Mouse (Mus musculus): ENCODE data around the gene Upp2. TPM values are rescaled to one million over a fixed set of nuclear protein-coding genes. Genes with fewer than 3 reads are reported as not detected.

Upp2 gene
- polyA plus RNA-seq, 1 experiment from 2014 or later, result 19.0 TPM

GRCm38 (mm10) chr2:58661116-58661515 lies 94.0 kb downstream of the Upp2 start:
- 73% methylated on average over 5 of the region's 5 CpGs for WGBS
- H3K4me2 ChIP-seq, result no peak overlapping the region
- H3K27ac ChIP-seq (replicated peaks), result no peak overlapping the region
- H3K9ac ChIP-seq (replicated peaks), result no peak overlapping the region
- 0 out of 2 replicates have a peak, but pooled peaks cover 3% of the 10 kb centered on the region for H3K4me1 ChIP-seq
- H3K36me3 ChIP-seq, result no peaks in the 10 kb centered on the region
- no peak for ATAC-seq (ENCODE audit: low FRiP score)
- no peaks in the 10 kb centered on the region for H3K27me3 ChIP-seq (replicated peaks)
- H3K4me3 ChIP-seq (replicated peaks), result no peak overlapping the region
- H3K9me3 ChIP-seq (replicated peaks), result no peaks in the 10 kb centered on the region

DNA sequence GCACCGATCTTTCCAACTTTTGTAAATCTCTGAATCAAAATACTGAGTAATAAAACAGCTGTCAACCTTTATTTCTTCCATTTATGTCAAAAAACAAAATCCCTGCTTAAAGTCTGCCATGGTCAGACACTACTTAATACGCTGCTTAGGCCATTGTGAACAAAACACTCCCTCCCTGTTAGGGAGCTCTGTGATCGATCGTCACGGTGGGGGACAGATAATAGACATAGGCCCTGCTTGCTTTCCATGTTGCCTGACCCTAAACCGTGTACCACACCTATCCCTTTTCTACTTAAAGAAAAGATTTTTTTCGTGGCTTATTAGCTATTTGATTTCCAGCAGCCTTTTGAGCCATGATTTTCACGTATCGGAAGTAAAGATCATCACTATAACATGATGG lies 95.6 kb downstream of the Upp2 start:
- no peaks in the 10 kb centered on the region for H3K27me3 ChIP-seq (replicated peaks)
- no peak for ATAC-seq (ENCODE audit: low FRiP score)
- H3K36me3 ChIP-seq, result no peaks in the 10 kb centered on the region
- H3K9ac ChIP-seq (replicated peaks), result no peak overlapping the region
- 0 out of 2 replicates have a peak, but pooled peaks cover 3% of the 10 kb centered on the region for H3K4me1 ChIP-seq
- 61% methylated on average over 9 of the region's 9 CpGs for WGBS
- no peak overlapping the region for H3K4me3 ChIP-seq (replicated peaks)
- H3K27ac ChIP-seq (replicated peaks), result no peak overlapping the region
- no peaks in the 10 kb centered on the region for H3K9me3 ChIP-seq (replicated peaks)
- H3K4me2 ChIP-seq, result no peak overlapping the region

DNA sequence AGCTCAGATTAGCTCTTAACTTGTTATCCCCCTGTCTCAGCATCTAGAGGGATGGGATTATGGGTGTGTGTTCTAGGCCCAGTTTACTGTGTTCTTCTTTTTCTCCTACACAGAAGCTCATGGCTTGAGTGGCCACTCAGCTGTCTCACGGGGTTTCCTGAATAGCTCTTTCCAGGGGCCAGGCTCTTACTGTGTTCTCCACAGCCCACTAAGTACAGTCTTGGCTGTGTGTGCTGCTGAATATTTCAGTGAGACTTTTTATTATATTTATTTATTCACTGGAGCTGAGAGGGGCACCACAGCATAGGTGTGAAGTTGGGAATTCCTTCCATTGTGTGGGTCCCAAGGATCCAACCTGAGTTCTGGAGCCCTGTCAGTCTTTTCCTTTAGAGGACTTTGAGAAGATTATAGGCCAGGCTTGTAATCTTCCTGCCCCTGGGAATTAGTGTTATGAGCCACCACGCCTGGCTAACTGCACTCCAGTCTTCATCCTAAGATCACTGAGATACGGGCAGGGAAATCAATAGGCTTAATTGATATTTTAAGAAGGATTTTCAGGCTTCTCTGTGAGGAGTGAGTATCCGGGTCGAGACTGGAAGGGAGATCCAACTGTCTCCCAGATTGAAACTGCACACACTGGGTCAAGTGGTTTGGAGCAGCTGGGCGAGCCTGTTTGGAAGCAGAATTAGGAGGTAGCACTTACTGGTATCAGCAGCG lies 96.5 kb downstream of the Upp2 start:
- H3K27me3 ChIP-seq (replicated peaks), result no peaks in the 10 kb centered on the region
- no peak overlapping the region for H3K4me3 ChIP-seq (replicated peaks)
- ATAC-seq (ENCODE audit: low FRiP score), result no peak
- no peak overlapping the region for H3K4me2 ChIP-seq
- H3K4me1 ChIP-seq, result 0 out of 2 replicates have a peak, but pooled peaks cover 3% of the 10 kb centered on the region
- H3K36me3 ChIP-seq, result no peaks in the 10 kb centered on the region
- no peak overlapping the region for H3K9ac ChIP-seq (replicated peaks)
- WGBS, result 91% methylated on average over 7 of the region's 7 CpGs
- H3K27ac ChIP-seq (replicated peaks), result no peak overlapping the region
- no peaks in the 10 kb centered on the region for H3K9me3 ChIP-seq (replicated peaks)

DNA sequence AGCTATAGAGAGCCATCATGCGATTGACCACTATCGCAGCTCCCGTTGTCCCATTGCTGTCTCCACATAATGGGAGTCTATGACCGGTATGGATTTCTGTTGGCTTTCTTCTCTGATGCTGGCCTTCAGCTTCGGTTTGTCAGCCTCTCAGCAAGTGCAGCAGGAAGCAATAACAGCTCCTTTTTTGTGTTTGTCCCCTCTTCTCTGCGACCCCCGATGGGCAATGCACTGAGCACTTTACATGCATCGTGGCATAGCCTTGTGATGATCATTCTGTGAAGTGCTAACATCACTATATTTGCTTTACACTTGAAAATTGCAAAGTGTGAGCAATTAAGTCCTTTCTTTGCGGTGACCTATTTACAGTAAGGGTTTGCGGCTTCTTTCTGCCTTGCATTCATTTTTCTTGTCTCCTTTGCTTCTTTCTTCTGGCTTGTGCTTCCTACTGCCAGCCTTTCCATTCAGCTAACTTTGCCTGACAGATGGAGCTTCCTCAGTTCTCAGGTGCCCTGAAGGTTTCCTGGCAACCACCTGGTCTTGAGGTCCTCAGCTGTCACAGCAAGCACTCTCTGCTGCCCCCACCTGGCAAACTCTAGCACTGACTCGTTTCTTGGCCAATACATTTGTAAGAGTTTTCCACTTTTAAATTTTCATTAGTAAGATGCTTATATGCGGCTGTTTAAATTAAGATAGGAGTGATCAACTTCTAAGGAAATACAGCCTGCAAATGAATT lies 98.2 kb downstream of the Upp2 start:
- Histone ChIP-seq H3K27me3 (replicated peaks) (no peaks in the 10 kb centered on the region), H3K9me3 (replicated peaks) (no peaks in the 10 kb centered on the region), H3K4me3 (replicated peaks) (no peak overlapping the region), H3K4me1 (0 out of 2 replicates have a peak, but pooled peaks cover 3% of the 10 kb centered on the region), H3K36me3 (no peaks in the 10 kb centered on the region), H3K27ac (replicated peaks) (no peak overlapping the region), H3K4me2 (no peak overlapping the region), H3K9ac (replicated peaks) (no peak overlapping the region)
- no peak for ATAC-seq (ENCODE audit: low FRiP score)
- WGBS, result 83% methylated on average over 12 of the region's 12 CpGs

DNA sequence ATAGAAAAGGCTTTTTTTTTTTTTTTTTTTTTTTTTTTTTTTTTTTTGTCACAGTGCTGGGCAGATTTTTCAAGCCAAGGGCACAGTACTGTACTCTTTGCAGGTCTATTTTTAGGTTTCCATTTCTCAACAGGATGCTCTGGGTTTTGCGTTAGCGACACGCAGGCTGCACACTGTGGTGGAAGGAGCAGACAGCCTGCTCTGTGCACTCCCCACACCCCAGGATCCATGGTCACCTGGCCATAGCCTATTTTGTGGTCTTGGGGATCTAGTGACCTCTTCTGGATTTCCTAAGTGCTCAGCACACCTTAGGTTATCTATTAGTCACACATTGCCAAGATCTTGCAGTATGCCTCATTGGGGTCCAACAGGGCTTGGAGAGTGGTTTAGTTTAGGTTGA lies 100.2 kb downstream of the Upp2 start:
- Histone ChIP-seq H3K36me3 (no peaks in the 10 kb centered on the region), H3K9ac (replicated peaks) (no peak overlapping the region), H3K9me3 (replicated peaks) (peaks cover 4% of the 10 kb centered on the region; the same call in 1 of the 2 replicates), H3K4me2 (no peak overlapping the region), H3K27ac (replicated peaks) (no peak overlapping the region), H3K4me1 (no peaks in the 10 kb centered on the region), H3K27me3 (replicated peaks) (no peaks in the 10 kb centered on the region), H3K4me3 (replicated peaks) (no peak overlapping the region)
- no peak for ATAC-seq (ENCODE audit: low FRiP score)
- WGBS, result 85% methylated on average over 3 of the region's 3 CpGs

DNA sequence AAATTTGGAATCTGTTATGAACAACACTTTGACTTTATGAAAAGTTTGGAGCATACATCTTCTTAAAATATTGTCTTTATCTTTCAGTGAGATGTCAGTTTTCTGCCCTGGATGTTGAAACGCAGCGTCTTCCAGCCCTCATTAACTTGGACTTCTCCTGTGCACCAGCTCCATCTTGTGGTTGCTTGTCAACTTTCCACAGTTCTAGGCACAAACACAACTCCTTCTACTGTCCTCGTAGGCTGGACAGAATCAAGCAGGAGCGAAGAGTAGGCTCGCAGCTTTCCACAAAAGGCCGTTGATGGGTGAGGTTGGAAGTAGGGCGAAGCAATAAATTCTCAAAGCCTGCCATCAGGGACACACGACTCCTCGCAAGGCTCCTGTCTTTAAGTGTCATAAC lies 100.9 kb downstream of the Upp2 start:
- Histone ChIP-seq H3K4me2 (no peak overlapping the region), H3K4me3 (replicated peaks) (no peak overlapping the region), H3K27ac (replicated peaks) (no peak overlapping the region), H3K9me3 (replicated peaks) (peaks cover 4% of the 10 kb centered on the region; the same call in 1 of the 2 replicates), H3K27me3 (replicated peaks) (no peaks in the 10 kb centered on the region), H3K36me3 (no peaks in the 10 kb centered on the region), H3K4me1 (no peaks in the 10 kb centered on the region), H3K9ac (replicated peaks) (no peak overlapping the region)
- WGBS, result 38% methylated on average over 9 of the region's 9 CpGs
- ATAC-seq (ENCODE audit: low FRiP score), result peak; percentile 66

DNA sequence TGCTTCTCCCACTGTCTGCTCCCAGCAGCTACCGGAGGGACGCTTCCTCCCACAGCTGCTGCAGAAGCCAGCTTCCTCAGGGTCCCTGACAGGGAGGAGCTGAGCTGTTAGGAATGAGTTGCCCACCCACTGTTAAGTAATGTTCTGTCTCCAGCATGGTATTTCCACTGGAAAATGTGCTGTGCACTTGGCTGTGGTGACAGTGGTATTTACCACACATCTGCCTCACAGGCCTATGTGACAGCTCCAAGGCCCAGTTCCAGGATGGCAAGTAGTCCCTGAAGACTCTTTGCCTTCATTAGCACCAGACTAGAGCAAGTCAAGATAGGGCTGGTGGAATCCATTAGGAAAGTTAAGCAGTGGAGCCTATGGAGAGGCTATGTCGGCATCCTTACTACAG lies 102.0 kb downstream of the Upp2 start:
- WGBS, result 60% methylated on average over 3 of the region's 3 CpGs
- Histone ChIP-seq H3K27me3 (replicated peaks) (no peaks in the 10 kb centered on the region), H3K27ac (replicated peaks) (no peak overlapping the region), H3K9ac (replicated peaks) (no peak overlapping the region), H3K9me3 (replicated peaks) (peaks cover 9% of the 10 kb centered on the region; the same call in 1 of the 2 replicates), H3K4me2 (no peak overlapping the region), H3K4me1 (no peaks in the 10 kb centered on the region), H3K4me3 (replicated peaks) (no peak overlapping the region), H3K36me3 (no peaks in the 10 kb centered on the region)
- ATAC-seq (ENCODE audit: low FRiP score), result peak; percentile 40

DNA sequence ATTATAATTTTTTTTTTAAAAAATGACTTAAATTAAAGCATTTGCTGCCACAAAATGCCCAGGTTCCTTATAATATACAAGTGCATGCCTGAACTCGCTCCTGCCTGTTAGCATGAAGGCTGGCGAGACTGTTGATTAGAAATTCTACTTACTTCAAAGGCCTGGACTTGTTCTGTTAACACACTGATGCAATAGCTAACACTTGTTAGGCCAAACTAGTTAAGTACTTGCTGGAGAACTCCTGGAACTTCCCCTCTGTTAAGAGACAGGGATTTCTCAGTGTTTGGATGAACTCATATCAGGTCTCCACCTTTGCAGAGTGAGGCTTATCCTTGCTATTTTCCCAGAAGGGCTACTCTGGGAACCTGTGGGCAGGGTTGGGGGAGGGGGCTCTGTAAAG lies 105.4 kb downstream of the Upp2 start:
- Histone ChIP-seq H3K9me3 (replicated peaks) (peaks cover 9% of the 10 kb centered on the region; the same call in 1 of the 2 replicates), H3K4me3 (replicated peaks) (no peak overlapping the region), H3K4me2 (no peak overlapping the region), H3K9ac (replicated peaks) (no peak overlapping the region), H3K4me1 (no peaks in the 10 kb centered on the region), H3K36me3 (no peaks in the 10 kb centered on the region), H3K27me3 (replicated peaks) (no peaks in the 10 kb centered on the region), H3K27ac (replicated peaks) (no peak overlapping the region)
- 86% methylated on average over 2 of the region's 2 CpGs for WGBS
- ATAC-seq (ENCODE audit: low FRiP score), result no peak

- Histone ChIP-seq H3K27ac (replicated peaks) (no peak overlapping the region), H3K4me1 (no peaks in the 10 kb centered on the region), H3K27me3 (replicated peaks) (no peaks in the 10 kb centered on the region), H3K36me3 (no peaks in the 10 kb centered on the region), H3K4me2 (no peak overlapping the region), H3K4me3 (replicated peaks) (no peak overlapping the region), H3K9me3 (replicated peaks) (no peaks in the 10 kb centered on the region), H3K9ac (replicated peaks) (no peak overlapping the region)
- ATAC-seq (ENCODE audit: low FRiP score), result no peak
- 87% methylated on average over 12 of the region's 12 CpGs for WGBS
Measured at GRCm38 (mm10) chr2:58679968-58680367, 112.9 kb downstream of the Upp2 start.

GRCm38 (mm10) chr2:58680794-58681193 lies 113.7 kb downstream of the Upp2 start:
- H3K9me3 ChIP-seq (replicated peaks), result no peaks in the 10 kb centered on the region
- H3K4me1 ChIP-seq, result no peaks in the 10 kb centered on the region
- H3K9ac ChIP-seq (replicated peaks), result no peak overlapping the region
- no peak overlapping the region for H3K4me3 ChIP-seq (replicated peaks)
- 41% methylated on average over 6 of the region's 6 CpGs for WGBS
- H3K4me2 ChIP-seq, result no peak overlapping the region
- no peak overlapping the region for H3K27ac ChIP-seq (replicated peaks)
- H3K36me3 ChIP-seq, result no peaks in the 10 kb centered on the region
- no peak for ATAC-seq (ENCODE audit: low FRiP score)
- no peaks in the 10 kb centered on the region for H3K27me3 ChIP-seq (replicated peaks)

DNA sequence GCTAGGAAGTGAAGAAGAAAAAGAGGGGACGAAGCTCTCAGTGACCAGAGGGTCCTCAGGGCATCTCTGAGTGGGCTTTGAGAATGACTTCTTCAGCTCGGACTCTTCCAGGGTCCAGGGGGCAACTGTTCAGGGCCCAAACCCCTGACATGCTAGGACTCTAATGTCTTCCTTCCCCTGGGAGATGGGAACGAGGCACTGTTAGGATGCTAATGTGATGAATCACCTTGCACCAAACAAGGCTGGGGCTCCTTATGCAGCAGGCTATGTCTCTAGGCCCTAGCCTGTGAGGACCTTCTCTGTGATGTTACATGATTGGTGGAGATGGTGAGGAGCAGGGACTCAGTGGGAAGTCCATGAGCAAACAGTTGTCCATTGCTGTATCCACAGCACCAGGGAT lies 114.3 kb downstream of the Upp2 start:
- Histone ChIP-seq H3K4me3 (replicated peaks) (no peak overlapping the region), H3K27me3 (replicated peaks) (no peaks in the 10 kb centered on the region), H3K27ac (replicated peaks) (no peak overlapping the region), H3K9ac (replicated peaks) (no peak overlapping the region), H3K36me3 (no peaks in the 10 kb centered on the region), H3K9me3 (replicated peaks) (no peaks in the 10 kb centered on the region), H3K4me2 (no peak overlapping the region), H3K4me1 (no peaks in the 10 kb centered on the region)
- WGBS, result 55% methylated on average over 3 of the region's 3 CpGs
- ATAC-seq (ENCODE audit: low FRiP score), result no peak

DNA sequence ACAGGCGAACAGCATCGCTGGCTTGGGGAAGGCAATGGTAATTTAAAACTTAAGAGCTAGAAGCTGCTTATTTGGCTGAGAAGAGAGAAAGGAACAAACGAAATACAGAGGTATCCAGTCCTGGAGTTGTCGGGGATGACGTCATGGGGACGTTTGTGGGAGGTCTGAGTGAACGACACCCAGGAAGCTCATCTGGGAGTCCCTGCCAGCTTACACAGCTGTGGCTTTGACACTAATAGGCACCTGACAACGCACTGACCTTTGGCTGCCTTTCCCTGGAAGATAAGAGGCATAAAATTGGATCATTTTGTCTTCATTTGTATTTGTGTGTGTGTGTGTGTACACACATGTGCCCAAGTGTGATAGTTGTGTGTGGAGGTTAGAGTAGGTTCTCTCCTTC lies 130.4 kb downstream of the Upp2 start:
- Histone ChIP-seq H3K27ac (replicated peaks) (no peak overlapping the region), H3K4me1 (no peaks in the 10 kb centered on the region), H3K4me2 (no peak overlapping the region), H3K36me3 (no peaks in the 10 kb centered on the region), H3K9me3 (replicated peaks) (no peaks in the 10 kb centered on the region), H3K9ac (replicated peaks) (no peak overlapping the region), H3K27me3 (replicated peaks) (no peaks in the 10 kb centered on the region), H3K4me3 (replicated peaks) (no peak overlapping the region)
- ATAC-seq (ENCODE audit: low FRiP score), result no peak
- 81% methylated on average over 8 of the region's 8 CpGs for WGBS
